Mouse (Mus musculus): ENCODE data around the gene Ust. TPM values are rescaled to one million over a fixed set of nuclear protein-coding genes. Genes with fewer than 3 reads are reported as not detected.

The Ust gene
- polyA plus RNA-seq, 1 experiment from 2014 or later, result 0.63 TPM

DNA sequence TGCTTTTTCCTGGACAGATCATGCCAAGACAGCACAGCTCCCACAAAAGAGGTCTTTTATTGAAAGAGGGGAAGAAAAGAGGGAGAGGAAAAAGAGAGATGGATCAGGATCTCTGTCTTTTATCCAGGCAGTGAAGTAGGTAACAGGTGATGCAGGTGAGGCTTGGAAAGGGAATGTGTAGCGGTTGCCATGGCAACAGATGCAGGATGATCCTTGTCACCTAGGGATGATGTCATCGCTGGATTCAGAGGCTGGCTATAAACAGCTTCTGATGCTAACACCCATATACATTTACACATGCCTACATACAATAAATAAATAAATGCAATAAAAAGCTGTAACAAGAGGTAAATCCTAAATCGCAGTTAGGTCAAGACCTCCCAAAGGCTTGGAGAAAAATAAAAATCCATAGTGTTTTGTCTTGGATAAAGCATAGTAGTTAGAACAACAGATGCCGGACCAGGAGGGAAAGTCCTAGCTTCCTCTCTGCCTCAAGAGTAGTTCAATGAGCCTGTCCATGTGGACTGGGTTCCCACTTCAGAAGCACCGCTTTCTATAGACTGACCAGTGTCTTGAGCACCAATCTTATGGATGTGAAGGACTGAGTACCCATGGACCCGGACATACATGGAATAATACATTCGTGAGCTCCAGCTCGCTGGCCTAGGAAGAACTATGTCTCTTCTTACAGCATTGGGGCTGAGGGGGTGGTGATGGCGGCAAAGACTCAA is 319.4 kb downstream of the Ust start:
- Histone ChIP-seq H3K27ac (ENCODE audit: low read depth) (no peak overlapping the region), H3K4me2 (ENCODE audit: low read depth, low read length) (no peak overlapping the region), H3K27me3 (ENCODE audit: insufficient read depth, low read length) (no peaks in the 10 kb centered on the region), H3K36me3 (replicated peaks; ENCODE audit: insufficient read depth, low read length) (no peaks in the 10 kb centered on the region), H3K9me3 (ENCODE audit: low read length) (no peaks in the 10 kb centered on the region), H3K9ac (replicated peaks) (no peak overlapping the region), H3K4me1 (ENCODE audit: insufficient read depth) (0 out of 2 replicates have a peak, but pooled peaks cover 4% of the 10 kb centered on the region), H3K4me3 (ENCODE audit: low read depth, low read length) (no peak overlapping the region)
- WGBS (ENCODE audit: insufficient replicate concordance), result 86% methylated on average over 9 of the region's 9 CpGs
- no peak for DNase-seq
- ATAC-seq, result no peak
- no peak for TF ChIP-seq EP300 (IDR thresholded peaks at IDR 0.05; ENCODE audit: low read depth)
- no peak for TF ChIP-seq CTCF (IDR thresholded peaks at IDR 0.05; ENCODE audit: low read depth)

DNA sequence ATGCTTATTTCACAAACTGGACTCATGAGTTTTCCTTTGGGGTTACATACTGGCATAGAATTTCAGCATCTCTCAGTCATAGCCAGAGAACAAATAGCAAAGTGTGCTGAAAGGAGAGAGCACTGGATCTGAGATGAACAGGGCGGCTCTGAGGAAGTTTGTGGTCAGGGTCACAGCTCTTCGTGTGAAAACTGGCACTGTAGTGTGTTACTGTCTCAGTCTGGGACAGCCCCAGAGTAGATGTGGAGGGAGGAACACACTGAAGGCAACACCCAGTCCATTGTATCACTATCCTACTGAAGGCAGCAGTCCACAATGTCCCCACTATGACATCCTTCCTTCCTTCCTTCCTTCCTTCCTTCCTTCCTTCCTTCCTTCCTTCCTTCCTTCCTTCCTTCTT is 321.0 kb downstream of the Ust start:
- Histone ChIP-seq H3K9ac (replicated peaks) (no peak overlapping the region), H3K4me2 (ENCODE audit: low read depth, low read length) (no peak overlapping the region), H3K9me3 (ENCODE audit: low read length) (no peaks in the 10 kb centered on the region), H3K4me1 (ENCODE audit: insufficient read depth) (0 out of 2 replicates have a peak, but pooled peaks cover 4% of the 10 kb centered on the region), H3K4me3 (ENCODE audit: low read depth, low read length) (no peak overlapping the region), H3K36me3 (replicated peaks; ENCODE audit: insufficient read depth, low read length) (no peaks in the 10 kb centered on the region), H3K27ac (ENCODE audit: low read depth) (no peak overlapping the region), H3K27me3 (ENCODE audit: insufficient read depth, low read length) (no peaks in the 10 kb centered on the region)
- no peak for ATAC-seq
- TF ChIP-seq CTCF (IDR thresholded peaks at IDR 0.05; ENCODE audit: low read depth) (no peak), EP300 (IDR thresholded peaks at IDR 0.05; ENCODE audit: low read depth) (no peak)
- no peak for DNase-seq
- 17% methylated on average over 2 of the region's 2 CpGs for WGBS (ENCODE audit: insufficient replicate concordance)

DNA sequence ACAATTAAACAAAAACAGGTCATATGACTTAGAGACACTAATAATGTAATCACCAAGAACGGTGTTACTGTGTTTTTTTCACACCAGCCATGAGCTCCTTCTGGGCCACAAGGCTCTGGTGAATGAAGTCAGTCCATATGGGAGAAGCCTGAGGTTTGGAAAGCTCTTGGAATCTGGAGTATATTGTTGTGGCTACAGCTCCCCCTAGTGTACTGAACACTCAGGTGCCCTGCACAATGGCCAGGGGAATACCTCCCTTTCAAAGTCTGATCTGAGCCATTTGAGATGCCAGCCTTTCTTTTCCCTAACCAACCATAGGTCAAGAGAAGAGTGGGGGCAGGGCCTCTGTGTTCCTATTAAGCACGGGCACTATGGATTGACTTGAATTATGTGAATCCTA is 322.3 kb downstream of the Ust start:
- H3K9me3 ChIP-seq (ENCODE audit: low read length), result no peaks in the 10 kb centered on the region
- no peaks in the 10 kb centered on the region for H3K36me3 ChIP-seq (replicated peaks; ENCODE audit: insufficient read depth, low read length)
- no peaks in the 10 kb centered on the region for H3K27me3 ChIP-seq (ENCODE audit: insufficient read depth, low read length)
- H3K4me2 ChIP-seq (ENCODE audit: low read depth, low read length), result no peak overlapping the region
- TF ChIP-seq CTCF (IDR thresholded peaks at IDR 0.05; ENCODE audit: low read depth), result peak; percentile 84
- no peak for TF ChIP-seq EP300 (IDR thresholded peaks at IDR 0.05; ENCODE audit: low read depth)
- WGBS (ENCODE audit: insufficient replicate concordance), result 7% methylated on average over 2 of the region's 2 CpGs
- peak; percentile 87 for ATAC-seq
- H3K9ac ChIP-seq (replicated peaks), result no peak overlapping the region
- no peak overlapping the region for H3K27ac ChIP-seq (ENCODE audit: low read depth)
- peak; percentile 68 for DNase-seq
- H3K4me3 ChIP-seq (ENCODE audit: low read depth, low read length), result no peak overlapping the region
- H3K4me1 ChIP-seq (ENCODE audit: insufficient read depth), result 0 out of 2 replicates have a peak, but pooled peaks cover 4% of the 10 kb centered on the region

GRCm38 (mm10) chr10:8195730-8196129 is 322.9 kb downstream of the Ust start:
- Histone ChIP-seq H3K4me1 (ENCODE audit: insufficient read depth) (0 out of 2 replicates have a peak, but pooled peaks cover 4% of the 10 kb centered on the region), H3K27me3 (ENCODE audit: insufficient read depth, low read length) (no peaks in the 10 kb centered on the region), H3K9me3 (ENCODE audit: low read length) (no peaks in the 10 kb centered on the region), H3K9ac (replicated peaks) (no peak overlapping the region), H3K4me3 (ENCODE audit: low read depth, low read length) (no peak overlapping the region), H3K27ac (ENCODE audit: low read depth) (no peak overlapping the region), H3K4me2 (ENCODE audit: low read depth, low read length) (no peak overlapping the region), H3K36me3 (replicated peaks; ENCODE audit: insufficient read depth, low read length) (no peaks in the 10 kb centered on the region)
- peak; percentile 52 for ATAC-seq
- no peak for TF ChIP-seq CTCF (IDR thresholded peaks at IDR 0.05; ENCODE audit: low read depth)
- TF ChIP-seq EP300 (IDR thresholded peaks at IDR 0.05; ENCODE audit: low read depth), result no peak
- 33% methylated on average over 6 of the region's 6 CpGs for WGBS (ENCODE audit: insufficient replicate concordance)
- no peak for DNase-seq

- Histone ChIP-seq H3K4me2 (ENCODE audit: low read depth, low read length) (no peak overlapping the region), H3K27me3 (ENCODE audit: insufficient read depth, low read length) (no peaks in the 10 kb centered on the region), H3K9ac (replicated peaks) (no peak overlapping the region), H3K9me3 (ENCODE audit: low read length) (no peaks in the 10 kb centered on the region), H3K36me3 (replicated peaks; ENCODE audit: insufficient read depth, low read length) (no peaks in the 10 kb centered on the region), H3K4me1 (ENCODE audit: insufficient read depth) (no peaks in the 10 kb centered on the region; the same call in 1 of the 2 replicates), H3K27ac (ENCODE audit: low read depth) (no peak overlapping the region), H3K4me3 (ENCODE audit: low read depth, low read length) (no peak overlapping the region)
- ATAC-seq, result no peak
- TF ChIP-seq CTCF (IDR thresholded peaks at IDR 0.05; ENCODE audit: low read depth), result no peak
- TF ChIP-seq EP300 (IDR thresholded peaks at IDR 0.05; ENCODE audit: low read depth), result no peak
- 72% methylated on average over 5 of the region's 5 CpGs for WGBS (ENCODE audit: insufficient replicate concordance)
- no peak for DNase-seq
Measured at GRCm38 (mm10) chr10:8189331-8189981, 329.2 kb downstream of the Ust start.

- Histone ChIP-seq H3K4me2 (ENCODE audit: low read depth, low read length) (no peak overlapping the region), H3K27ac (ENCODE audit: low read depth) (no peak overlapping the region)
- WGBS (ENCODE audit: insufficient replicate concordance), result 85% methylated on average over 4 of the region's 4 CpGs
Measured at GRCm38 (mm10) chr10:8185586-8185985, 333.0 kb downstream of the Ust start.

More at GRCm38 (mm10) chr10:8185586-8185985, 333.0 kb downstream of the Ust start:
- Histone ChIP-seq H3K27me3 (ENCODE audit: insufficient read depth, low read length) (no peaks in the 10 kb centered on the region), H3K36me3 (replicated peaks; ENCODE audit: insufficient read depth, low read length) (no peaks in the 10 kb centered on the region), H3K4me1 (ENCODE audit: insufficient read depth) (no peaks in the 10 kb centered on the region; the same call in 1 of the 2 replicates), H3K9ac (replicated peaks) (no peak overlapping the region), H3K9me3 (ENCODE audit: low read length) (no peaks in the 10 kb centered on the region), H3K4me3 (ENCODE audit: low read depth, low read length) (no peak overlapping the region)
- no peak for DNase-seq
- ATAC-seq, result peak; percentile 53
- TF ChIP-seq EP300 (IDR thresholded peaks at IDR 0.05; ENCODE audit: low read depth), result no peak
